Mouse (Mus musculus): ENCODE measurements around the gene Vps26b.

Gene Vps26b

GRCm38 (mm10) chr9:26993900-26994299, 36.0 kb downstream of the Vps26b start:
- no peak for DNase-seq

DNA sequence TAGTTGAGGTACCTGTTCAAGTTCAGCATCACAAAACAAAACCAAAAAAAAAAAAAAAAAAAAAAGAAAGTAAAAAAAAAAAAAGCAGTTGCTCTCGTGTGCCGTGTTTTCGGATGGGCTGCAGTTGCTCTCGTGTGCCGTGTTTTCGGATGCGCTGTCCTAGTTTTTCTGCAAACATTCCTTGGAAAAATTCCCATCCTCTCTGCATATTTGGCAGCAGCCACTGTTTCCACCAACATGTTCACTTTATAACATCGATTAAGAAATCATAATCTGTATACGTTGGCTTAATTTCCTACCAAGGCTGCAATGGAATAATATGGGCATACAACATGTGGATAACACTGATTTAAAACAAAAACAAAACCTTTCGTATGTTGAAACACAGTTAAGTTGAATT, 36.7 kb downstream of the Vps26b start:
- DNase-seq = no peak

DNA sequence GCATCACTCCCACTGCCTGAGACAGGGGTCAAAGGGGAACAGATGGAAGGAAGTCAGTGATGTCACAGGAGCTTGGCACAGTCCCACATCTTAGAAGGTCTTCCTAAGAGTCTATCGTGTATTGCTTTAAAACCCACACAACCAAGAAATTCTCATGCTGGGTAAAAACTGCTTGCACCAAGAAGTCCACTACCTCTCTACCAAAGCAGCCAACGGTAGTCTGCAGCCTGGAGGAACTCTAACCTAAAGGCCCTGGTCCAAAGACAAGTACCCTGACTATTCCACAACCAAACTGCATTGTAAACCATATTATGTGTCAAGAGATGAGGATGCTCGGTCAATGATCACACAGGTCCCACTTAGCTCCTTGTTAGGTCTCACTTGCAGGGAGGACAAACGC, 39.7 kb downstream of the Vps26b start:
- DNase-seq = no peak

- no peak for DNase-seq
These were observed 44.1 kb downstream of the Vps26b start for GRCm38 (mm10) chr9:26985668-26986277.

- DNase-seq = no peak
These were observed 44.7 kb downstream of the Vps26b start for GRCm38 (mm10) chr9:26985090-26985613.

GRCm38 (mm10) chr9:26978776-26979175, 51.1 kb downstream of the Vps26b start:
- peak in 1 of 2 experiments; percentile 12 for DNase-seq

GRCm38 (mm10) chr9:26977754-26978153, 52.1 kb downstream of the Vps26b start:
- DNase-seq = no peak
